Mouse (Mus musculus): ENCODE results near the gene Acp2. TPM values are rescaled to one million over a fixed set of nuclear protein-coding genes. Genes with fewer than 3 reads are reported as not detected.

The Acp2 gene
- total RNA-seq (2023): 10 to 100 TPM; 12.6 to 16.1 TPM

DNA sequence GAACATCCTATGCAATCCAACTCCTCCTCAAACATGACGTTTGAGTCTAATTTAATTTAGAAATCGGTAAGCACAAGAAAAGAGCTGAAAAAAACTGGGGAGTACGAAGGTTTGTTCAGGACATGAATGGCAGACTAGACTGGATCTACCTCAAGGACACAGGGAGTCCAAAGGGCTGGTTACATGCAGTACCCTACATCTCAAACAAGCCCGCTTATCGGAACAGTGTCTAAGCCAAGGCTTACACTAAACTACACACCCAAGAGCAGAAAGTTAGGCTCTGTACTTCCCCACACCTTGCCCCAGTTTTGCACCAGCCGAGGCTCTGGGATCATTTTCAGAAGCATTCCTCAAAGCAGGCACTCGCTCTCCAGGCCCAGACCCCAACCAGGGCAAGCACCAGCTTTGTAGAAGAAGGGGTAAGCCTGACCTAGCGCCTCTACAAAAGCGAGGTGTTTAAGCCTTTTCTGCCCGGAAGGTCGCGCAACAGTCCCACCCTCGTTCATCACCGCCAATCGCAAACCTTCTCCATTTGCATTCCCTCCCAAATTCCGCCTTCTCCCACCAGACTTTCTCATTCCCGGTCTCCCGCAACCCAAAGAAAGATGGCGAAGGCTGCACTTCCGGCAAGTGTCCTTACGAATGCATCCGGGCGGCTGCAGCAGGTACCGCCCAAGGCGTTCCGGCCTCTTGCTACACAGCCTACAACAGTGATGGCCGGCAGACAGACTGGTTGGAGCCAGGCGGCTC lies at the start of gene Acp2, which contains the start of gene Nr1h3:
Gene Acp2, plus strand, starts transcription at position 664 of the 750 bp plus-strand sequence.
Gene Nr1h3, minus strand, starts transcription at position 613 of the 750 bp plus-strand sequence.

DNA sequence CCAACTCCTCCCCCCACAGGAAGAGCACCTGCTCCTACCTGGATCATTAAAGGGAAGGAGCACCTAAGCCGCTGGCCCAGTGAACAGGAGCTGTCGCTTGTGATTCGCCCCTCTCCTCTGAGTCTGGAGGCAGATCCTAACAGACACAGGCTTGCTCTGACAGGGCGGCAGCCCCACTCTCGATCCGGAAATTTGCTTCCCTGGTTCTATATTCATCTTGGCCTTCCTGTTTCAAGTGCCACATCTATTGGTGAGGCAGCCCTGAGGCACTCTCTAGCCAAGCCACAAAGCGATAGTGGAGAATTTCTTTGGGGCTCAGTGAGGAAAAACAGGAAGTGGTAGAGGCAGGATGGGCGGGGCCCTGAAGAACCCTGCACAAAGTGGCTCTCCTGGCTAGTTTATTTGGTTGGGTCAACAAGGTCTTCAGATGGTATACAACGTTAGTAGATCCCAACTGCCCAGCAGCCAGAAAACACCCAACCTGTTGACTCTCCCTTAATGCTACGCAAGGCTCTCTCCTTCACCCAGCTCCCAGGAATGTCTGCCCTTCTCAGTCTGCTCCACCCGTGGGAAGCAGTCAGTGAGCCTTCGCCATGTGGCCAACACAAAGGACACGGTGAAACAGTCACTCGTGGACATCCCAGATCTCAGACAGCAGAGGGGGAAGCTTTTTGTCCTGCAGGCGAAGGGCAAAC lies 18.8 kb upstream of the Acp2 start, which contains the start of gene Madd:
Gene Madd, minus strand, starts transcription at position 127 of the 695 bp plus-strand sequence.

DNA sequence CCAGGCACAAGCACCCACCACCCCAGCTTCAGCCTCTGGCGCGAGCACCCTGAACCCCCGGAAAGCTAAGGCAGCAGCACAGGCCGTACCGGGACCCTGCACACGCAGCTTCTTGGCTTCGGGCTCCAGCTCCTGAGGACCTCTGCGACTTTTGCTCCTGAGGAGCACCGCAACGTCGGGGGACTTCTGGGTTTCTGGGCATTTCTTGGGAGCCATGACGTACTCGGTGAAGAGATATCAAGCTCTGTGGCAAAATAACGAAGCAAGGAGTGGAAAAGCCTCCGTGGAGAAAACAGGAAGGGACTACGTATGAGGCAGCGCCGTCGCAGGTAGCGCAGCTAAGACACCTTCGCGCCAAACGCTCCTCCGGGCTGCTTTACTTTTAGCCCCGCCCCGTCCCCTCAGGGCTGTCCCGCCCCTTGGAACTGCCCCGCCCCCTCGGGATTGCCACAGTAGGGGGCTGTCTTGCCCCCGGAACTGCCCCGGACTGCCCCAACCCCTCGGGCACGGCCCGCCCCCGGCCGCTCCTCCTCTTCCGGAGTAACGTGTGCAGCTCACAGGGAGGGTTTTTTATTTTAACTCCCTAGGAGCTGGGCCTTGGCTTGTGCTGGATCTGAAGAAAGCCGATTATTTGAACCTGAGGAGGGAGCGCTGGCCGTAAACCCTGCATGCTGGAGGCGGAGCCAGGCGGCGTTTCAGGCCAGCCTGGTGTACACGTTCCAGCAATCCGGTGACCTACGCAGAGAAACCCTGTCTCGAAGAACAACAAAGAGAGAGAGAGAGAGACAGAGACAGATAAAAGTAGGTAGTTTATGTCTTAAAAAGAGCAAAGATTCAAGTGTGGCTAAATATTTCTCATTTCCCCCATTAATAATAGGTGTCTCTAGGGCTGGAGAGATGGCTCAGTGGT lies 34.2 kb downstream of the Acp2 start, which contains the start of gene Ddb2:
Gene Ddb2, minus strand, starts transcription at position 382 of the 910 bp plus-strand sequence.

GRCm38 (mm10) chr2:91255661-91256150 lies 53.0 kb downstream of the Acp2 start, which contains the start of gene Pacsin3:
TSS of gene Pacsin3 (plus strand) at chr2:91255954.

Other genes starting within 250 kb of the Acp2 start
- under 1 TPM in 1 of 2 experiments, not detected in 1; 0.46 TPM for gene Rapsn, start 167.3 kb upstream of the Acp2 start, total RNA-seq (2023)
- gene Psmc3, start 148.9 kb upstream of the Acp2 start, total RNA-seq (2023): 100 to 1,000 TPM in 1 of 2 experiments, 10 to 100 TPM in 1; 96.4 to 105 TPM
- gene Slc39a13, start 132.5 kb upstream of the Acp2 start, total RNA-seq (2023): 10 to 100 TPM; 13.3 to 20.9 TPM
- 100 to 1,000 TPM; 437 to 465 TPM for gene Spi1, start 120.5 kb upstream of the Acp2 start, total RNA-seq (2023)
- 1 to 10 TPM; 1.2 to 1.3 TPM for gene Mybpc3, start 84.7 kb upstream of the Acp2 start, total RNA-seq (2023)
- gene Madd, start 19.0 kb upstream of the Acp2 start, total RNA-seq (2023): 10 to 100 TPM; 55.0 to 72.3 TPM
- gene Nr1h3, start 51 bp upstream of the Acp2 start, total RNA-seq (2023): 1 to 10 TPM in 1 of 2 experiments, under 1 TPM in 1; 0.75 to 1.4 TPM
- 10 to 100 TPM; 11.9 TPM for gene Ddb2, start 34.1 kb downstream of the Acp2 start, total RNA-seq (2023)
- gene Pacsin3, start 53.1 kb downstream of the Acp2 start, total RNA-seq (2023): under 1 TPM in 1 of 2 experiments, not detected in 1; 0.92 TPM
- 10 to 100 TPM; 63.1 to 74.2 TPM for gene Arfgap2, start 62.1 kb downstream of the Acp2 start, total RNA-seq (2023)
- 1 to 10 TPM; 3.9 to 5.3 TPM for gene 1110051M20Rik, start 241.8 kb downstream of the Acp2 start, total RNA-seq (2023)

All from neutrophil, adult 83 days (primary cell).